Mouse (Mus musculus) frontal cortex, postnatal 36 days (tissue): Measurements from ENCODE around the gene Selenon.

ENCODE experiments used
- DNase-seq, 2 experiments: peaks; one replicate each; pipeline ENCODE4 v3.0.0; 2022; ENCODE audit warnings: low spot score in 2 of 2

Selenon gene

DNA sequence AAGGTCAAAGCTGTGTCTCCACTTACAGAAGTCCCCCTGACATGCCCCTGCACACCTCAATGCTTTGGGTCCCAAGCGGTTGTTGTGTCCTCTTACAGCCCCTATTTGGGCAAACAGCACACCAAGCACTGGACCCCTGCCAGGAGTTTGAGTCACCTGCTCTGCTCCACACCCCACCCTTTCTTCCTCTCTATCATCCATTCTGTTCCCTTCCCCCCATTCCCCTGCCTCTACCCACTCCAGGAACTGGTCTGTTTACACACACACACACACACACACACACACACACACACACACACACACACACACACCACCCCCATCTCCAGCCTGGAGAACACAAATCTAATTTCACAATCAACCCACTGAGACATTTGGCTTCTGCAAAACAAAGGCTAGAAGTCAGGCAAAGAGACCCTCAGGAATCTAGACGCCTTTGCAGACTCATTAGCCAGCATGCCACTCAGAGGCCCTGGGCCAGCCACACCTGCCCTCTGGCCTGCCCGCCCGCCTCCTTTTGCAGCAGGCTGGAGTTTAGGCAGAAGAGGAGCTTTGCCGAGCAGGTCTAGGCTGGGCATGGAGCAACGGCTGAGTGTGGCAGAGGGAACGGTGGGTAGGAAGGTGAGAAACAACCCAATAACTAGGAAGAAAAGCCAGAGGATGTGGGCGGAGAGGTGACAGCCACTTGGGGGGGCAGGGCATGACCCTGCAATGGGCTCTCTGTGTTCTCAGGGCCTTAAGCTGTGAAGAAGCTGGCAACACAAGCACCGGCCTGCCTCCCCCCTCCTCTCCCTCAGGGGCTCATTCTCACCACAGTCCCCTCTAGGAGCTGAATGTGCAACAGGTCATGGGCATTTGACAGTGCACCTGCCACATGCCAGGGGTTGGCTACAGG is 4.9 kb downstream of the Selenon start:
- DNase-seq: no peak

DNA sequence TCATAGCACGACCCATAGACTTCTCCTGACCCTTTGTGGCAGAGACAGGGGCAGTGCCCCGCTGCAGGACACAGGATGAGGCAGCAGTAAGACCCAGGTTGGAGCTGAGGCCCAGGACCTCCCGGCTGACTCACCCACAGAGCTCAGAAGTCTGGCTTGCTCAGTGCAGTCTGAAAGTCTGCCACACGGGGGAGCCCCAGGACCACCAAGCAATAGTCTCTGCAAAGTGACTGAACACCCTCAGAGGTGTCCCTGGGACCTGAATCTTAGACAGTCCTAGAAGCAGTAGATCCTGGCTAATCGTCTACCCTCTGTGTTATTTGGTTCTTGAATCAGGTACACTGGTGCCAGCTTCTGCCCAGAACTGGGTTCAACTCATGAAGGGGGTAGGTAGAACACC is 8.7 kb downstream of the Selenon start:
- peak; percentile 95 to 96 for DNase-seq

DNA sequence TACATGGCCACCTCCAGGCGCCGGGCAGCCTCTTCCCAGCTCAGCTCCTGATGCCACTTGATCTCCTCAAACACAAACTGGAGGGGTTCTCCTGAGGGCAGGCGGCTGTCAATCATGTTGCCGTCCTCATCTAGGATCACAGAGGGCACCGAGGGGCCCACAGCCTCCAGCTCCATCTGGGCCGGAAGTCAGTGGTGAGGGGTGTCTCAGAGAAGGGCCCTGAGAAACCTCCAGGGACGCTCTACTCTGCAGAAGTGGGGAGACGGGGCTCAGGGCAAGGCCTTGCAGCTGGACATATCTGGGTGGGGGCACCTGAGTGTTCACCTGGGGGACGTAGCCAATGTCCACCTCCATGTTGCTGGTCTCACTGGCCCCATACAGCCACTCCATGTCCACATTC is 9.2 kb downstream of the Selenon start:
- no peak for DNase-seq

DNA sequence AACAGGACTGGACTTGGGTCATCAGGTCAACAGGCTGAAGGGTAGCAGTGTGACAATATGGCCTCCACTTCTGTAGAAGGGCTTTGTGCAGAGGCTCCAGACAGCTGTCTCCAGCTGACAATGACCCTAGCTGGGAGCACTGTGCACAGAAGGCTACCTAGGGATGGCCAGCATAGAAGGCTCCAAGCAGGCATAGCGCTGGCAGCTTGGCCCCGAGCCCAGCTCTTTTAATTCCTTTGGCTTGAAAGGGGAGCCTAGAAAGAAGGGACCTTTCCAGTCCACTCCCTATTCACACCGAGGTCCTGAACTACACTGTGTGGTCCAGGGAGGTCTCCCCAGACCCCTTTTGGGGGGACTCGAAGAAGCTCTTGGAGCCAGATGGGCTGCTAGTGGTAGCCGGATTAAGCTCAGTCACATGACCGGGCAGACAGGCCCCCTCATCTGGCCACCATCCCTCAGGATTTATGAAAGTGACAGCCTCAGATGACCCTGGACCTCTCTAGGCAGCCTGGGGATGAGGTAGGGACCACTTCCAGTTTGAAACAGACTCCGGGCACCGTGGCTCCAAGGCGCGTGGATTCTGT is 12.9 kb downstream of the Selenon start:
- DNase-seq: no peak

DNA sequence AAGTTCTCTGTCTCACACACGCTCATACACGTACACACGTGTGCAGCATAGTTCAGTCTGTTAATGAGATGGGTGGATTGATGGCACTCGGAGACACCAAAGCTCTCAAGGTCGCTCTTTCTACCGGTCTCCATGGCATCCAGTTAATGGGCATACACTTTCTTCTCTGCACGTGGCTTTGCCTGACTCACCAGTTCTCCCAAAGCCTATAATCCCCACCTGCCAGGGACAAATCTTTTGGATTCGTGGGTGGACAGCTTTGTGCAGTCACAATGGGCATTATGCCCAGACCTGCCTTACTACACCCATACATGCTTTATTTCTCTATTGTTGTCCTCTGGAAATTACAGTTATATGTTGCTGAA is 16.2 kb downstream of the Selenon start:
- peak in 1 of 2 experiments; percentile 56 for DNase-seq

DNA sequence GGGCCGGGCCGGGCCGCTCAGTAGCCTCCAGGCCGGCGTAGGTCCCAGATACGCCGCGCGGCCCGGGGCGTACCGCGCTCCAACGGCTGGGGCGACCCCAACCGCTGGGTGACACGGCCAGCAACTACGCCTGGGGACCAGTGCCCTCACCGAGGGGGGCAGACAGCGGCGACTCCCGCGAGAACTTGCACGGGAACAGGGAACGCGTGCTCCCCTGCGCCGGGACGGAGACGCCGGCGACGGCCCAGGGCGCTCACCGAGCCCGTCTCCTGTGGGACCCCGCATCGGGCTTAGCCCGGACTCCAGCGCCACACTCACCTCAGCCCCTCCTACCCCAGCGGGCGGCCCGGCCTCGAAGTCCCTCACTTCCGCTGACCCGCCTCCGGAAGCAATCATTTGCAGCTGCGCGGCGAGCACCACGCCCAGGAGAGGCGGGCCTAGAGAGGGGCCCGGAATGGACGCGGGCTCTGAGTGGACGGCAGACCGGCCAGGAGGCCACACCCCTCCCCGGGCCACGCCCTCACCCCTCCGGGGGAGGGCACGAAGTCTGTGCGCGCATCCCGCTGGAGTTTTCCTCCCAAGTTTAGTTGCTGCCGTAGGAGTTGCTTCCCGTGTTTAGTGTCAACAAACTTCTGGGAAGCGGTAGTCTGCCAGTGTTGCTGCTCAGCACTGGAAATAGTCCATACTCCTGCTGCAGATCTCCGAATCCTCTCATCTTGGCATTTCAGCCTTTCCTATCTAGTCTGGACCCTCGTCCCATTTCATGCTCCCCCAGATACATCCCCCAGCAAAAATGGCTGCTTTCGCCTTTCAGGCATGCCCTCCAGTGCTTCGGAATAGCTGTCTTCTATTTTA is 16.8 kb downstream of the Selenon start, which contains the start of gene Mtfr1l:
Mtfr1l (minus strand) TSS at position 456 of the 855 bp plus-strand sequence.
- peak; percentile 96 to 97 for DNase-seq

DNA sequence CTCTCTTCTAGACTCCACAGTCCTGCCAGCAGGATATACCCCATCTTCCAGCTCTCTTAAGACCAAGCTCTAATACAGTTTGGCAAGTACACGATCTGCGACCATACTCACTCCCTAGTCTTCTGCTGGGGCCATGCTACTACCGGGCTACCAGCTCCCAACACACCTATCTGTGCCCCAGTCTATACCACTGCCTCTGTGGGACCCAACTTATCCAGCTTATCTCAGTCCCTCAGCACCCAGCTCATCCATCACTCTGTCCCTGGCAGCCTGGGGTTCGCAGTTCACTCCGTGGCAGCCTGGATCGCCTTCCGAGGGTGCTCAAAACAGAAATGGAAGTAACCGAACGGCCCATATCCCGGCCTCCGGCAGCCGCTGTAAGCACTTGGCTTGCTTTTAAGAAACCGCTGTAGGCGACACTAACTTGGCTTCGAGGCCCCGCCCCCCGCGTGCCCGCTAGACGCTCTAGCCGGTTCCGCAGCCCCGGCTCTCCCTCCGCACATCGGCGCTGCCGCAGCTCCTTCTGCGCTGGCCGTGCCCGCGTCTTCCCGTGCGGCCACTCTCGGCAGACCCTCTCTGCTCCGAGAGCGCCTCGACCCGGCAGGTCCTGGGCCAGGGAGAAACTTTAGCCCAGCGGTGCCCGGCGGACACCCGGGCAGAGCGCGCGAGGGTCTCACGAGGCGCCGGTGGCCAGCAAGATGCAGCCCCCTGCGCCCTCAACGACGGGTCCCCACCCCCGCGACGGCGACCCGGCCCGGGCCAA is 17.7 kb downstream of the Selenon start:
- peak in 1 of 2 experiments; percentile 47 for DNase-seq

DNA sequence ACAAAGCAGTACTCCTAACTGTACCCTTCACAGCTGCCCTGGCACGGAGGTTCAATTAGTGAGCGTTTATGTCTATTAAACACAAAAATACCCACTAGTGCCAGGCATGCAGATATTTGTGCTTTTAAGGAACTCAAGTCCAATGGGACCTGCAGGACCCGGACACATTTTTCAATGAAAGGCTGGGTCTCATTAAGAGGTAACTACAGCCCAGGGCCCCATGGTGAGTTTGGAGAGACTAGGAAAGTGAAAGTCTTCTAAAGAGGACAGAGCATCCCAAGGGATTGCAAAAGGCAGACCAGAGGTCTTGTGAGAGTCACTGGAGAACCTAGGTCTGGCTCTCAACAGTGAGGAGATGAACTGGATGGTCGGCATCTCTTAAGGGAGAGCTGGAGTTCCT is 18.5 kb downstream of the Selenon start:
- DNase-seq: no peak

DNA sequence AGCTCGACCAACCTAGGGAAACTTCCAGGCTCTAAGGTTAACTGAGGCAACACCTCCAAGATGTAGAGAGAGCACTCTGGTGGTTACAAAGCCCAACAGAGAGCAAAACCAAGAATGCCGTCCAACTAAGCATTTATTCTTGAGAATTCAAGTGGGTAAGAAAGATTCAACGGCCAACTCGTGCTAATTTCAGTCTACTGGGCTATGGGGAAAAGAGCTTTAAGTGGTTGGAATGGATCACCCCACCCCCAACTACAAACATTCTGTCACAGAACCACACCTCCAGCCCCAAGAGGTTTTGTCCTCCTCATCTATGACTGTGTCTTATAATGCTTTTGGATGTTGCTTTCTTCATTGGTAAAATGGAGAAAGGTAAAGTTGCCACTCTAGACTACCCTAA is 19.0 kb downstream of the Selenon start:
- DNase-seq: no peak

DNA sequence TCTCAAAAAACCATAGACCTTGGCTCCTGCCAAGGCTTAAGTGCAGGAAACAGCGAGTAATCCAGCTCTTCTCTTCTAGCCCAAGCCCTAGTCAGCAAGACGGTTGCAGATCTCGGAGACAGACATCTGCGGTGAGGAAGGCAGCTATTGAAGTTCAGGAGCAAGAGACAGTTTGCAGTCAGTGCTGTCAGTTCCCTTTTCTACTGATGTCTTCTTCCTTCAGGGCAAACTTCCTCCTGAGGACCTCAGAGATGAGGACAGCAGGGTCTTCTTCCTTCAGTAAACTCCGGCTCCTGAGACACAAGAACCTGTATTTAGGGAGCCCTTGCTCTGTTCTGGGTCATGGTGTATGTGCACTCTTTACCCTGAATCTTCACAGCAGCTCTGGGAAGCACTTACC is 25.7 kb downstream of the Selenon start:
- DNase-seq: no peak

DNA sequence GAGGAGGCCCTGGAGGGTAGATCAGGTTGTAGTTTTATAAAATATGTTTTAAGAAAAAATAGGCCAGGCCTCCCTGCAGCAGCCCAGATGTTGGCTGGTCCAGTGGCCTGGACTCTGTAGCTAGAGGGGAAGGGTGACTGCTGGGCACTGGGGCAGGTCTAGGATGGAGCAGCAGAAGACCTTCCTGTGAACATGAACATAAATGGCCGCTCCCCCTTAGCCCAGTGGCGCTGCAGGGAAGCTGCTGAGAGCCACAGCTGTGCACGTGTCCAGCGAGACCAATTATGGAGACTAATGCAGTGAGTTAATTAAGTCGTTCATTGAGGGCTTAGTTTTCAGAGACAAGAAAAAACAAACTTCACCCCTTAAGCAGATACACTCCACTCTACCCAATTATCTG is 26.2 kb downstream of the Selenon start:
- DNase-seq: no peak

DNA sequence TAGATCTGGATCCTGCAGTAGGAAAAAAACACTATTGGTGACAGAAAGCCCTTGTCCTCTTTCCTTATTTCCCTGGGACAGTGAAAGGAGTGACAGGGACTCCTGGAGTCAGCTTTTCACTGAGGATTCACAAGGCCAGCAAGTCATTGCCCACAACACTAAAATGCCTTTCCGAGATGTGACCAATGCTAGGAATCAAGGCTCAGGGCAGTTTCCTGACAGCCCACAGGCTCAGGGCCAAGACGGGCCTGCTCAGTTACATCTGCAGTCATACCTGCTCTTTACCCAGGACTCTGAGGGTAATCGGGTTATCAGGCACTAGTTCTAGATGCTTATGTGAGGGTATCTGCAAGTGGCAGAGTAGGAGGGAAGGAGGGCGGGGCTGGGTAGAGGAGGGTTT is 28.5 kb downstream of the Selenon start:
- DNase-seq: no peak

DNA sequence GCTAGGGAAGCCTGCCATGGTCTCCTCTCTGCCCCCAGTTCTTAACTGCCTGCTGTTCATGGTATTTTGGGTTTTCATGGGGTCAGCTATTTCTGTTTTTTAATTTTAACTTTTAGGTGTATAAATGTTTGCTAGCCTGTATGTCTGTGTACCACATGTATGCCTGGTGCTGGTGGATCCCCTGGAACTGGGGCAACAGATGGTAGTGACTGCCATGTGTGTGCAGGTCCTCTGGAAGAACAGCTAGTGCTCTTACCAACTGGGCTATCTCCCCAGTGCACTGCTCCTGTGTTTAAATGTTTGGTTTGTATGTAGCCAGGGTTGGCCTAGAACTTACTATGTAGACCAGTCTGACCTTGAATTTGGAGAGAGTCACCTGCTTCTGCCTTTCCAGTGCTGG is 32.7 kb downstream of the Selenon start:
- no peak for DNase-seq

DNA sequence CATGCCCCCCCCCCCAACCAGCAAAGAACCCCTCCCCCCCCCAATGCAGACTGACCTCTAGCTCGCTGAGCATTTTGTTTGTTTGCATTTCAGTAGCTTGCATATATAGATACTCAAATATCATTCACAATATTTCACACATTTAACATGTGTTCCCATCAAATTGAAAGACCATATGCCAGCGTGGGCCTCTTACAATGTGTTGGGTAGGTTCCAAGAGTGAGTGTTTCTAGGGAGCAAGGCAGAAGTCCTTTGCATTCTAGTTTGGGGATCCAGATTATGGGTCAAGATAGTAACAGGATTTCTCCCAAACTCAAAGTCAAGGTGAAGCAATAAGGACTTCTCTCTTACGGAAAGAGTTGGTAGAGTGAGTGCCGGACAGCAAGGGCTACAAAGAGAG is 33.4 kb downstream of the Selenon start:
- DNase-seq: peak in 1 of 2 experiments; percentile 40

DNA sequence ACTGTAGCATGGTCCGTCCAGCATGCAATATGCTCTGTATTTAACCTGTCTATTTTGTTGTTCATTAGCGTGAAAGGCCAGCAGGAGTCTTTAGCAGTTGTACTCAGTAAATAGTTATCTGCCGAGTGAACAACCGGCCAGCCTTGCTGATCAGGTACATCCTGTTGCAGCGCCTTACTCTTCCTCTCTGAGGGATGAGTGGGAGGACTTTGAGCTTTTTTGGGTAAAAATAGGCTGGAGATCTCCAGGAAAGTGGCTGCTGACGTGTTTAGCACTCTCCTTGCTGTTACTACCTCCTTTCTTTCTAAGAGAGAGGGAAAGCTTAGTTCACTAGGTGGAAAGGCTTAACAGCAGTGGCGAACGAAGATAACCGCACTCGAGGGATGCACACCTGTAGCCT is 34.2 kb downstream of the Selenon start:
- DNase-seq: peak; percentile 48 to 59

DNA sequence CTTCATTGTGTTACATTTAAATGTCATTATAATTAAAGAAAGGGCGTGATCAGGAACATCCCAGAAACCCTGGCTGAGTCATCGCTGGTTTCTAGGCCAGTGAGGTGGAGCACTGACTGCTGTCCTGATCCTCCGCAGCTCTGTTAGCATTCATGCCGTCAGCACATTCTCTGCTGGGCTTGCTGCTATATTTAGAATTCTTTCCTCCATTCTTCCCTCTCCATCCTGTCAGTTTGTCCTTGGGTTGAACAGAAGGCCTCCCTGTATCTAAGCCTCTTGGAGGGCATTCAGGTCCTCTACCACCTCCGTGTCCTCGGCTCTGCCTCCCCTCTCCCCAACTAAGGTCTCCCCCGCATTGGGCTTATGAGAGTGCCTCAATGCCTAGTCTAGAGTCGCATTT is 35.0 kb downstream of the Selenon start:
- peak; percentile 55 to 56 for DNase-seq

DNA sequence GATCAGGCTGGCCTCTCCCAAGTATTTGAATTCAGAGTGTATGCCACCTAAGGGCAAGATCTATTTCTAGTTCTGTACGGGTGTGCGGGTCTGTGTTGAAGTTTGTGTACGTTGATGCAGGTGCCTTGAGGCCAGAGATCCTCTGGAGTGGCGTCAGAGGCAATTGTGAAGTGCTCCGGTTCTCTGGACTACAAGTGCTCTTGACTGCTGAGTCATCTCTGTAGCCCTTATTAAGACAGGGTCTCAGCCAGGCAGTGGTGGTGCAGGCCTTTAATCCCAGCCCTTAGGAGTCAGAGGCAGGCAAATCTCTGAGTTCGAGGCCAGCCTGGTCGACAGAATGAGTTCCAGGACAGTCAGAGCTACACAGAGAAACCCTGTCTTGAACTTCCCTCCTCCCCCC is 36.4 kb downstream of the Selenon start:
- DNase-seq: no peak

DNA sequence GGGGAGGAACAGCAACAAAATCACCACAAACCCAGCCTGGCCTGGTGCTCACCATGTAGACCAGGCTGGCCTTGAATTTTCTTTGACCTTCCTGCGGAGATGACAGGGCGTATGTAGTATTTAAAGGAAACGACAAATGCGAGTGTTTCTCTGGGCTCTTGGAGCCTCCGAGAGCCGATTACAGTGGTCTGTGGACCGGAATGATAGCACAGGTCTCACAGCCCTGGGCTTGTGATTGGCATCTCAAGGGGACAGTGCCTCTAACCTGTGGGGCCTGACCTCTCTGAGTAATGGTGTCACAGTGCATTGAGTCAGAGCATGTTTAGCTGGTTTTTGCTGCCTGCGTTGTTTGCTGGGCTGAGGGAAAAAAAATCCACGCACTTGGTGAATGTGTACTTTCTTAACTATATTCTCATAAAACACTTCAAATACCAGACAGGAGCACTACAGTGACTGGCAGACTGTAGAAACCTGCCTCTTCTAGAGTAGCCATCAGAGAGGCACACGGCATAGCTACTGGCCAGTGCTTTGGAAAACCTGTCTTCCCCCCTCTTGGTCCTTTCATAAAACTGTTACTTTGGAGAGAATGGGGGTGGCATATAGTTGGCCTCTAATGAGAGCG is 37.5 kb downstream of the Selenon start:
- no peak for DNase-seq

DNA sequence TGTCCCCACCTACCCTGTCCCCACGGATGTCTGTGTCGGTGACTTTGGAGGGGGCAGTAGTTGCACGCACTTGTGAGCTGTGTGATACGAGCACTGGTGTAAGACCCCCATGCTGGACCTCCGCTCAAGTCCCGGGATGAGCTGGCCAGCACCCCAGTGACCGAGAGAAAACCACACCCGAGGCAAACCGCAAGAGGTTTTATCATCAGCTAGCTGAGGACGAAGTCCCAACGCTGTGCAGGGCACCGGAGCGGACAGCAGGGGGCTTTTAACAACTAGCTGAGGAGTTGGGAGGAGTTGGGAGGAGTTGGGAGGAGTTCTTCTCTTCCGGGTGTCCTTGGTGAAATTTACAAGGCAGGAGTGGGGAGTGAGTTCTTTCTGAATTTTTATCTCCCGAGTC is 39.2 kb downstream of the Selenon start:
- peak in 1 of 2 experiments; percentile 41 for DNase-seq

DNA sequence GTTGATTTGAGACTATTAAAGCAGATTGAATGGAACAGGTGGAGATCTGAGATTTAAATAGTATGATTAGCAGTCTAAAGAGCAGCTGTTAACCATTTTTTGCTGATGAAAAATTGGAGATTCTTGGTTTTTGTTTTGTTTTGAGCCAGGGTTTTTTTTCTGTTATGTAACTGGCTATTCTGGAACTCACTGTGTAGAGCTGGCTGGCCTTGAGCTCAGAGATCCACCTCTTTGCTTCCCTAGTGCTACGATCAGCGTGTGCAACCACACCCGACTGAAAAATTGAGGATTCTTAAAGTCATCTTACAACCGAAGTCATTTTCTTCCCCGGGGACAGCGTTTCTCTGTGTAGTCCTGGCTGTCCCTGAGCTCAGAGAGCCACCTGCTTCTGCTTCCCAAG is 40.2 kb downstream of the Selenon start:
- no peak for DNase-seq

DNA sequence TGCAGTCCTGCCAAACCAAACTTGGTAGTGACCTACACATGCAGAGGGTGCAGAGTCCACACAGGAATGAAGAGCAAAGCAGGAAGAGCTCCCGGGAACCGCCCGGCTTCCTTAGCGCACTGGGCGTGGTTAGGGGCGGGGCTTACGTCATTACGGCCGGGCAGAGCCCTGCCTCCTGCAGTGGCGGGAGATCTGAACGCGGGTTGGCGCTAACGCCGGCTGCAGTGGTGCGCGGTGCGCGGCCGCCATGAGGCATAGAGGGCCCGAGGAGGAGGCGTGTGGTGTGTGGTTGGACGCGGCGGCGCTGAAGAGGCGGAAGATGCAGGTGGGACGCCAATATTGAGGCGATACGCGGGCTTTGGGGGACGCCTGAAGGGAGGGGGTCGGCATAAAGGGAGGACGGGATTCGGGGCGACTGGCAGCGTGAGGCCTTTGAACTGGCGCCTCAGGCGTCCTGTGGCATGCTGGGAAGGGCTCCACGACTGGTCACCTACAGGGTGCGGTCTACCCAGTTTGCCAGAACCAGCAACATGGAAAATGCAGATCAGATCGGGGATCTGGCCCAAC is 41.0 kb downstream of the Selenon start, which contains the start of gene Aunip:
Aunip (plus strand) TSS at position 155 of the 567 bp plus-strand sequence.
- peak; percentile 76 to 78 for DNase-seq
